Mouse (Mus musculus): ENCODE data around the gene Plekhm3.

GRCm38 (mm10) chr1:64930124-64930523 lies 26.5 kb downstream of the Plekhm3 start:
- TF ChIP-seq GATA1 (IDR thresholded peaks at IDR 0.05; ENCODE audit: low read length), result no peak
- TF ChIP-seq TAL1 (IDR thresholded peaks at IDR 0.05; ENCODE audit: low read length), result no peak

All from erythroblast, embryonic 14.5 days (primary cell).